Mouse (Mus musculus) spleen, postnatal 36 days (tissue): ENCODE data around the gene Tom1l1.

Experiments used
- DNase-seq, 2 experiments: peaks; one replicate each; pipeline ENCODE4 v3.0.0; 2022; ENCODE audit warnings: low spot score in 2 of 2, mixed read lengths in 1 of 2

Tom1l1 gene

GRCm38 (mm10) chr11:90622500-90622899, 65.7 kb downstream of the Tom1l1 start:
- DNase-seq, result no peak

- DNase-seq, result no peak
Observed at GRCm38 (mm10) chr11:90622044-90622443, 66.1 kb downstream of the Tom1l1 start.

- no peak for DNase-seq
Observed at GRCm38 (mm10) chr11:90616431-90616830, 71.7 kb downstream of the Tom1l1 start.

GRCm38 (mm10) chr11:90614743-90615142, 73.4 kb downstream of the Tom1l1 start:
- DNase-seq, result no peak

GRCm38 (mm10) chr11:90612118-90612517, 76.0 kb downstream of the Tom1l1 start:
- DNase-seq, result no peak

GRCm38 (mm10) chr11:90603066-90603465, 85.1 kb downstream of the Tom1l1 start:
- no peak for DNase-seq

- no peak for DNase-seq
Observed at GRCm38 (mm10) chr11:90595826-90596225, 92.3 kb downstream of the Tom1l1 start.
